Mouse (Mus musculus) cerebellum, adult 9-10 months (tissue): ENCODE measurements around the gene Psmg1.

Experiments
- DNase-seq: peaks from one replicate; pipeline ENCODE4 v3.0.0; 2022

The Psmg1 gene

GRCm38 (mm10) chr16:95956618-95957017 is 34.1 kb downstream of the Psmg1 start:
- DNase-seq, result no peak

DNA sequence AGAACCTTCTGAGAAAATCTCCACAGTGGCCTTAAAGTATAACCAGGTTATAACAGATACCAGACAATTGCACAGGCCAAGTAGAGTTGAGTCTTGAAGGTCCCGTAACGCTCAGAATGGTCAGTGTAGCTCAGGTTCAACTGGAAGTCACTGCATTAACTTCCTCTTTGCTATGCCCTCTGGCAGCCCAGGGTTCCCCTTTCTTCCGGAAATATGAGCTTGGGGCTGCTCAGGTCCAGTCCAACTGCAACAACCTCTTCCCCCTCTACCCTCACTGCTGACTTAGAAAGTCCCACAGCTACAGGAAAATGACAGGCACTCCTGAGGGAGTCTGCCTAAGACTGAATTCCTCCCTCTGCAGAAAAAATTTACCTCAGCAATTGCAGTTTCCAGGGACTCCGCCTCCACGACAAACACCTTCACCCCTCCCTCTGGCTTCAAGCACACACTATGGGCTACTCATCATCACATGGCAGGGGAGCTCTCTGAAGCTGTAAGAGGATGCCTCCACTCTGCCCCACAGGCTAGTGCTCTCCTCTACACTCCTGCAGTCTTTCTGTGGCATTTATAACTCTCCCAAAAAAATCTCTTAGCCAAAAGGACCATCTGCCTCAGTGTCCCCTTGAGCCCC is 34.9 kb downstream of the Psmg1 start:
- DNase-seq, result no peak

- no peak for DNase-seq
Measured at GRCm38 (mm10) chr16:95954341-95954740, 36.4 kb downstream of the Psmg1 start.

- no peak for DNase-seq
Measured at GRCm38 (mm10) chr16:95953159-95953650, 37.6 kb downstream of the Psmg1 start.

- no peak for DNase-seq
Measured at GRCm38 (mm10) chr16:95951471-95951870, 39.3 kb downstream of the Psmg1 start.

GRCm38 (mm10) chr16:95945389-95946311 is 45.1 kb downstream of the Psmg1 start:
- DNase-seq, result peak; percentile 84

DNA sequence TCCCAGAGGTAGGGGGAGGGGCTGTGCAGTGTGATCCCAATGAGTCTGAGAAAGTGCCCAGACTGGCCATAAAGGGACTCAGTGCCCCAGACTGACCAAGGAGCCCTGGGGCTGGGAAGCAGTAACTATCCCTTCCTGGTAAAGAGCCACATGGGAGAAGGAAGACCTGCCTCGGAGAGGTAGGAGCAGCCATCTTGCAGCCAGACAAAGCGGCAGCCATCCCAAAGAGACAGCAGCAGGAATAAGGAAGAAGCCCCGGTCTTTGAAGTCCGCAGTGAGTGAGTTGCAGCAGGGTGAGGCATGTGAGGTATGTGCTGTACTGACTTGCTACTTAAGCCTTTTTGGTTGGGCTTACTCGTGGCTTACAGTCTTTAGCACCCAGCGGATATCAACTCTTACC is 47.6 kb downstream of the Psmg1 start:
- no peak for DNase-seq

DNA sequence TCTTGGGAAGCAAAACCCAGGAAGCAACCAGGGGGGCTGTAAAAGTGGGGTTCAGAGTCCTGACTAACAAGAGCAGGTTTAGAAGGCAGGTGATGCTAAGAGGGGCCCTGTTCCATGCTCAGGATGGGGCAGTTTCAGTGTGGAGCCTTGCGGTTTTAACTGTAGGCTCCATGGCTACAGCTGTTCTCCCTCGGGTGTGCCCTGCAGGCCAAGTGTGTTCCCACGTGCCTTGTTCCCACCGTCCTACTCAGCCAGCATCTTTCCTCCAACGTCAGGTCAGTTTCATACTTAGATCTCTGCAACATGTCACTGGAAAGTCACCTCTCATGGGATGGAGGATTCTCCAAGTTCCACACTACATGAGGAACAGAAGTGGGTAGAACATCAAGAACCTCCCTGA is 49.2 kb downstream of the Psmg1 start:
- no peak for DNase-seq

GRCm38 (mm10) chr16:95935495-95935961 is 55.2 kb downstream of the Psmg1 start:
- no peak for DNase-seq

GRCm38 (mm10) chr16:95932860-95933259 is 57.9 kb downstream of the Psmg1 start:
- no peak for DNase-seq

DNA sequence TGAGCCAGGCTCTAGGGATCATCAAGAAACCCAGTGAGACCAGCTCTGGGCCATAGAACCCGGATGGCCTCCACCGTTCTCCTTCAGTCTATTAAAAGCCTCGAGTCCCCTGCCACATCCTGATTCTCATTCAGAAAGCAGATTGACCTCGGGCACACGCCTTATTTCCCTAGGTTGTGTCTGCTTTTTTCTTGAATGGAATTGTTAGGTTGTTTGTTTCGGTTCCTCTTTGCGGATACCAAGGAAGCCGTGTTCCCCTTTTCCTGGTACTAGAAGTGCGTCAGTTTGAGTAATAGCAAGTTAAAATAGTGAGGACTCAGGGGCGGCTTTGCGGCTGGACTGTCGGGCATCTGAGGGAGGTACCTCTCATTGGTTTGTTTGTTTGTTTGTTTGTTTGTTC is 59.3 kb downstream of the Psmg1 start:
- DNase-seq, result no peak
